In genomic region chr9:42795881-42796280, GRCm38 (mm10) we compare ENCODE assay signal across 9 mouse cellular contexts.
DNase-seq lines count a peak whose midpoint lies in the region; ATAC-seq lines count a peak whose summit lies in the region.
"Had no signal": no experiment of that assay in that cellular context is flagged by ENCODE, and none has a peak within 500 bp of the region (broad histone marks: within the 10 kb centered on the region; RNA-seq: fewer than 3 reads in every experiment).

No protein-coding gene starts in this region.

- no peak overlapping the region for H3K9ac ChIP-seq in forebrain, embryonic 16.5 days (replicated peaks; ENCODE audit: low read depth, low read length)
- no peak overlapping the region for H3K9ac ChIP-seq in forebrain, embryonic 13.5 days
- no peak overlapping the region for H3K9ac ChIP-seq in liver, embryonic 16.5 days (ENCODE audit: low read depth, low read length)
- H3K9ac ChIP-seq in liver, embryonic 12.5 days, result no peak overlapping the region
- no peak overlapping the region for H3K9ac ChIP-seq in hindbrain, embryonic 14.5 days

- H3K36me3 ChIP-seq in forebrain, embryonic 16.5 days (ENCODE audit: control insufficient read depth, insufficient read depth), result no peaks in the 10 kb centered on the region
- no peaks in the 10 kb centered on the region for H3K36me3 ChIP-seq in forebrain, embryonic 13.5 days (ENCODE audit: poor library complexity, severe bottlenecking)
- no peaks in the 10 kb centered on the region for H3K36me3 ChIP-seq in liver, embryonic 16.5 days (ENCODE audit: control insufficient read depth, insufficient read depth)
- H3K36me3 ChIP-seq in liver, embryonic 12.5 days, result no peaks in the 10 kb centered on the region
- H3K36me3 ChIP-seq in hindbrain, embryonic 14.5 days (replicated peaks; ENCODE audit: control insufficient read depth, insufficient read depth), result no peaks in the 10 kb centered on the region

- no peak overlapping the region for H3K4me3 ChIP-seq in forebrain, embryonic 16.5 days (replicated peaks; ENCODE audit: low read length)
- no peak overlapping the region for H3K4me3 ChIP-seq in forebrain, embryonic 13.5 days
- H3K4me3 ChIP-seq in liver, embryonic 16.5 days (ENCODE audit: low read depth, low read length), result no peak overlapping the region
- H3K4me3 ChIP-seq in liver, embryonic 12.5 days, result no peak overlapping the region
- no peak overlapping the region for H3K4me3 ChIP-seq in hindbrain, embryonic 14.5 days (replicated peaks; ENCODE audit: low read length)

- no peaks in the 10 kb centered on the region for H3K9me3 ChIP-seq in forebrain, embryonic 16.5 days (ENCODE audit: control insufficient read depth, low read length)
- H3K9me3 ChIP-seq in forebrain, embryonic 13.5 days (replicated peaks), result no peaks in the 10 kb centered on the region
- no peaks in the 10 kb centered on the region for H3K9me3 ChIP-seq in liver, embryonic 16.5 days (replicated peaks; ENCODE audit: control insufficient read depth, low read length)
- no peaks in the 10 kb centered on the region for H3K9me3 ChIP-seq in liver, embryonic 12.5 days (replicated peaks)
- H3K9me3 ChIP-seq in hindbrain, embryonic 14.5 days (ENCODE audit: control insufficient read depth, low read length), result no peaks in the 10 kb centered on the region

- WGBS in forebrain, embryonic 16.5 days, result 63% methylated on average over 8 of the region's 8 CpGs
- WGBS in forebrain, embryonic 13.5 days, result 73% methylated on average over 8 of the region's 8 CpGs
- WGBS in liver, embryonic 16.5 days (ENCODE audit: insufficient replicate concordance), result 30% methylated on average over 8 of the region's 8 CpGs
- WGBS in liver, embryonic 12.5 days (ENCODE audit: insufficient replicate concordance), result 23% methylated on average over 8 of the region's 8 CpGs
- WGBS in hindbrain, embryonic 14.5 days, result 42% methylated on average over 8 of the region's 8 CpGs

- no peak overlapping the region for H3K4me2 ChIP-seq in forebrain, embryonic 16.5 days (ENCODE audit: low read length)
- no peak overlapping the region for H3K4me2 ChIP-seq in forebrain, embryonic 13.5 days
- H3K4me2 ChIP-seq in liver, embryonic 16.5 days (ENCODE audit: low read depth, low read length), result no peak overlapping the region
- H3K4me2 ChIP-seq in liver, embryonic 12.5 days, result no peak overlapping the region
- H3K4me2 ChIP-seq in hindbrain, embryonic 14.5 days (replicated peaks), result no peak overlapping the region

- H3K27ac ChIP-seq in forebrain, embryonic 16.5 days (ENCODE audit: low read length), result no peak overlapping the region
- no peak overlapping the region for H3K27ac ChIP-seq in forebrain, embryonic 13.5 days
- no peak overlapping the region for H3K27ac ChIP-seq in liver, embryonic 16.5 days (ENCODE audit: low read length)
- H3K27ac ChIP-seq in liver, embryonic 12.5 days, result no peak overlapping the region
- H3K27ac ChIP-seq in hindbrain, embryonic 14.5 days, result no peak overlapping the region

- DNase-seq in hindbrain, embryonic 14.5 days (ENCODE audit: low spot score), result no peak
- peak; percentile 11 for DNase-seq in lung, postnatal 36 days
- no peak for DNase-seq in urinary bladder, adult 18-20 months (ENCODE audit: low spot score in 2 of 2)
- DNase-seq in urinary bladder, postnatal 25 days (ENCODE audit: low spot score), result no peak
- DNase-seq: cerebellum, postnatal 14 days had no signal

- 0 out of 2 replicates have a peak, but pooled peaks cover 3% of the 10 kb centered on the region for H3K27me3 ChIP-seq in forebrain, embryonic 16.5 days (replicated peaks; ENCODE audit: control insufficient read depth, insufficient read depth, low read length)
- H3K27me3 ChIP-seq in forebrain, embryonic 13.5 days, result no peaks in the 10 kb centered on the region
- H3K27me3 ChIP-seq in liver, embryonic 16.5 days (ENCODE audit: control insufficient read depth, insufficient read depth, low read depth, low read length), result no peaks in the 10 kb centered on the region
- peaks cover 6% of the 10 kb centered on the region; the same call in 1 of the 2 replicates for H3K27me3 ChIP-seq in liver, embryonic 12.5 days (replicated peaks)
- no peaks in the 10 kb centered on the region for H3K27me3 ChIP-seq in hindbrain, embryonic 14.5 days (ENCODE audit: control insufficient read depth, insufficient read depth, low read length)

- ATAC-seq in forebrain, embryonic 16.5 days, result 0 out of 2 replicates have a peak, but pooled peaks have one; percentile 43
- no peak for ATAC-seq in forebrain, embryonic 13.5 days
- peak; percentile 19; the same call in 1 of the 2 replicates for ATAC-seq in liver, embryonic 16.5 days (ENCODE audit: low read depth)
- no peak for ATAC-seq in liver, embryonic 12.5 days
- ATAC-seq in hindbrain, embryonic 14.5 days (ENCODE audit: low FRiP score), result peak; percentile 61; the same call in 1 of the 2 replicates

- peaks cover 8% of the 10 kb centered on the region; the same call in 1 of the 2 replicates for H3K4me1 ChIP-seq in forebrain, embryonic 16.5 days (replicated peaks; ENCODE audit: control insufficient read depth, insufficient read depth, low read length)
- peaks cover 18% of the 10 kb centered on the region for H3K4me1 ChIP-seq in forebrain, embryonic 13.5 days
- no peaks in the 10 kb centered on the region for H3K4me1 ChIP-seq in liver, embryonic 16.5 days (ENCODE audit: control insufficient read depth, low read depth, low read length)
- H3K4me1 ChIP-seq in liver, embryonic 12.5 days, result no peaks in the 10 kb centered on the region
- H3K4me1 ChIP-seq in hindbrain, embryonic 14.5 days (replicated peaks; ENCODE audit: control insufficient read depth, insufficient read depth, low read length), result peaks cover 27% of the 10 kb centered on the region

Comparison
In these comparisons a context has a peak if more than half of its experiments do, and no peak if none do; other contexts are left out.
1. ATAC-seq: peak in forebrain, embryonic 16.5 days (single experiment), liver, embryonic 16.5 days (single experiment) and hindbrain, embryonic 14.5 days (single experiment); none in forebrain, embryonic 13.5 days (single experiment) and liver, embryonic 12.5 days (single experiment).